Mouse (Mus musculus) adrenal gland, postnatal 10 days (tissue): ENCODE results near the gene Slc16a14. TPM values are rescaled to one million over a fixed set of nuclear protein-coding genes. Genes with fewer than 3 reads are reported as not detected.

ENCODE experiments used
- DNase-seq: peaks from one replicate; pipeline ENCODE4 v3.0.0; 2021; ENCODE audit warnings: mixed read lengths
- total RNA-seq, 2 experiments: library from RNA; stranded (reverse); gene quantifications; 2 replicates each; pipeline ENCODE4 v1.2.3; 2021

Gene Slc16a14
- total RNA-seq, 2 experiments from 2014 or later: 0.66 to 1.4 TPM

- no peak for DNase-seq
These were observed 24.6 kb downstream of the Slc16a14 start for GRCm38 (mm10) chr1:84910177-84910804.

- DNase-seq: no peak
These were observed 30.5 kb downstream of the Slc16a14 start for GRCm38 (mm10) chr1:84904467-84904866.

- DNase-seq: peak; percentile 11
These were observed 35.8 kb downstream of the Slc16a14 start for GRCm38 (mm10) chr1:84899156-84899555.

- no peak for DNase-seq
These were observed 37.6 kb downstream of the Slc16a14 start for GRCm38 (mm10) chr1:84897364-84897763.

- DNase-seq: no peak
These were observed 43.2 kb downstream of the Slc16a14 start for GRCm38 (mm10) chr1:84891746-84892145.

- DNase-seq: no peak
These were observed 44.4 kb downstream of the Slc16a14 start for GRCm38 (mm10) chr1:84890503-84890902.

GRCm38 (mm10) chr1:84890005-84890393 is 44.9 kb downstream of the Slc16a14 start:
- DNase-seq: no peak

GRCm38 (mm10) chr1:84889330-84890004 is 45.5 kb downstream of the Slc16a14 start:
- no peak for DNase-seq

GRCm38 (mm10) chr1:84885921-84886320 is 49.0 kb downstream of the Slc16a14 start:
- no peak for DNase-seq

- DNase-seq: no peak
These were observed 49.8 kb downstream of the Slc16a14 start for GRCm38 (mm10) chr1:84885174-84885573.

- DNase-seq: no peak
These were observed 51.0 kb downstream of the Slc16a14 start for GRCm38 (mm10) chr1:84883889-84884288.

- DNase-seq: no peak
These were observed 52.0 kb downstream of the Slc16a14 start for GRCm38 (mm10) chr1:84882937-84883336.

GRCm38 (mm10) chr1:84882066-84882532 is 52.8 kb downstream of the Slc16a14 start:
- no peak for DNase-seq

- peak; percentile 52 for DNase-seq
These were observed 53.5 kb downstream of the Slc16a14 start for GRCm38 (mm10) chr1:84881248-84882065.

GRCm38 (mm10) chr1:84879571-84880120 is 55.3 kb downstream of the Slc16a14 start:
- no peak for DNase-seq

GRCm38 (mm10) chr1:84877590-84877989 is 57.3 kb downstream of the Slc16a14 start:
- no peak for DNase-seq

GRCm38 (mm10) chr1:84872939-84873338 is 62.0 kb downstream of the Slc16a14 start:
- no peak for DNase-seq

GRCm38 (mm10) chr1:84872105-84872504 is 62.8 kb downstream of the Slc16a14 start:
- no peak for DNase-seq

- DNase-seq: peak; percentile 36
These were observed 63.8 kb downstream of the Slc16a14 start for GRCm38 (mm10) chr1:84871131-84871530.

- DNase-seq: no peak
These were observed 65.4 kb downstream of the Slc16a14 start for GRCm38 (mm10) chr1:84869498-84869897.

GRCm38 (mm10) chr1:84868841-84869240 is 66.1 kb downstream of the Slc16a14 start:
- no peak for DNase-seq

GRCm38 (mm10) chr1:84868311-84868710 is 66.6 kb downstream of the Slc16a14 start:
- DNase-seq: no peak
